Mouse (Mus musculus): ENCODE data around the gene Babam2.

- TF ChIP-seq POLR2A (IDR thresholded peaks at IDR 0.05; ENCODE audit: extremely low read depth, insufficient read depth, low read length) (no peak), CTCF (IDR thresholded peaks at IDR 0.05; ENCODE audit: extremely low read depth, insufficient read depth, low read length) (no peak)
These were observed 361.2 kb downstream of the Babam2 start for GRCm38 (mm10) chr5:32058481-32059253.
